Mouse (Mus musculus) hindbrain, embryonic 12.5 days (tissue): ENCODE measurements at regions not wholly inside any gene's neighbourhood (a gene's known extent, or its start where the extent isn't known, plus 50 kb on each side); places are given as distances from the start of the nearest gene placed in this dataset.

Source experiments
- ATAC-seq: fragments of 200-750 bp; cut with Nextera tagmentation; 2 replicates; pipeline ENCODE4 v1.8.0; 2017; ENCODE audit warnings: moderate TSS enrichment; ENCODE audit not compliant: low FRiP score
- H3K27ac ChIP-seq: fragments of 300-500 bp; sonication (generic); 2 replicates; pipeline ENCODE4 v1.5.1; 2016; ENCODE audit warnings: mild to moderate bottlenecking
- H3K27me3 ChIP-seq: fragments of 300-500 bp; sonication (generic); 2 replicates; pipeline ENCODE4 v1.6.1; 2016; ENCODE audit warnings: mild to moderate bottlenecking
- H3K36me3 ChIP-seq: fragments of 300-500 bp; sonication (generic); 2 replicates; pipeline ENCODE4 v1.6.1; 2016; ENCODE audit warnings: mild to moderate bottlenecking
- H3K4me1 ChIP-seq: fragments of 300-500 bp; sonication (generic); 2 replicates; pipeline ENCODE4 v1.6.1; 2016
- H3K4me2 ChIP-seq: fragments of 300-500 bp; sonication (generic); replicated peaks from 2 replicates; pipeline ENCODE4 v1.6.1; 2016; ENCODE audit warnings: mild to moderate bottlenecking
- H3K4me3 ChIP-seq: fragments of 300-500 bp; sonication (generic); 2 replicates; pipeline ENCODE4 v1.5.1; 2016; ENCODE audit warnings: mild to moderate bottlenecking
- H3K9ac ChIP-seq: fragments of 300-500 bp; sonication (generic); 2 replicates; pipeline ENCODE4 v1.6.1; 2016; ENCODE audit warnings: mild to moderate bottlenecking, moderate library complexity
- H3K9me3 ChIP-seq: fragments of 300-500 bp; sonication (generic); replicated peaks from 2 replicates; pipeline ENCODE4 v1.6.1; 2016; ENCODE audit warnings: mild to moderate bottlenecking
- WGBS: fragments of 180-500 bp; shearing (Covaris S2); methylation state at CpG from one replicate; pipeline ENCODE4 v1.1.7; 2016; 5-methylcytosine and 5-hydroxymethylcytosine counted together

- H3K4me3 ChIP-seq: no peak overlapping the region
- no peak overlapping the region for H3K9ac ChIP-seq
- ATAC-seq: peak; percentile 74
- no peaks in the 10 kb centered on the region for H3K36me3 ChIP-seq
- 6% methylated on average over 10 of the region's 10 CpGs for WGBS
- no peaks in the 10 kb centered on the region for H3K9me3 ChIP-seq
- H3K27ac ChIP-seq: peak overlapping the region; percentile 23; the same call in 1 of the 2 replicates
- peaks cover 36% of the 10 kb centered on the region for H3K4me1 ChIP-seq
- H3K27me3 ChIP-seq: peaks cover 6% of the 10 kb centered on the region; the same call in 1 of the 2 replicates
- H3K4me2 ChIP-seq: no peak overlapping the region
These were observed 55.4 kb upstream of the Lhx8 start for GRCm38 (mm10) chr3:154385831-154386312.

GRCm38 (mm10) chr3:154382811-154383210 lies 52.4 kb upstream of the Lhx8 start:
- ATAC-seq: no peak
- Histone ChIP-seq H3K27me3 (peaks cover 6% of the 10 kb centered on the region; the same call in 1 of the 2 replicates), H3K4me2 (no peak overlapping the region), H3K4me3 (no peak overlapping the region), H3K9me3 (no peaks in the 10 kb centered on the region), H3K9ac (no peak overlapping the region), H3K27ac (no peak overlapping the region), H3K36me3 (no peaks in the 10 kb centered on the region), H3K4me1 (peaks cover 32% of the 10 kb centered on the region)
- WGBS: 71% methylated on average over 6 of the region's 6 CpGs

GRCm38 (mm10) chr3:154381561-154381960 lies 51.1 kb upstream of the Lhx8 start:
- Histone ChIP-seq H3K4me1 (peaks cover 23% of the 10 kb centered on the region), H3K4me2 (no peak overlapping the region), H3K4me3 (no peak overlapping the region), H3K9ac (no peak overlapping the region), H3K36me3 (no peaks in the 10 kb centered on the region), H3K27me3 (peaks cover 6% of the 10 kb centered on the region; the same call in 1 of the 2 replicates), H3K9me3 (no peaks in the 10 kb centered on the region), H3K27ac (no peak overlapping the region)
- 24% methylated on average over 5 of the region's 5 CpGs for WGBS
- ATAC-seq: no peak
